Mouse (Mus musculus) neutrophil, adult 5-6 weeks (primary cell): ENCODE results near the gene Ccr10. TPM values are rescaled to one million over a fixed set of nuclear protein-coding genes. Genes with fewer than 3 reads are reported as not detected.
"Not testable (repeated sequence)": the region's sequence is repeated elsewhere in the genome, so short reads cannot be mapped to it uniquely, and the experiment has no call there.

Source experiments
- ATAC-seq: fragments of 151-379, 151-347 bp; 2 replicates; pipeline ENCODE4 v1.8.0; 2017; ENCODE audit warnings: mild to moderate bottlenecking, moderate TSS enrichment; ENCODE audit not compliant: insufficient number of reproducible peaks, poor library complexity, low FRiP score, severe bottlenecking; ENCODE audit errors: extremely low read depth
- total RNA-seq: library from RNA; stranded (forward); fragments of 200-1000 nt; gene quantifications from 2 replicates; pipeline ENCODE4 v1.2.3, GENCODE M21; 2017

Ccr10 gene
- total RNA-seq, 1 experiment from 2014 or later: not detected

GRCm38 (mm10) chr11:101138536-101139181 lies 36.6 kb downstream of the Ccr10 start:
- no peak for ATAC-seq

GRCm38 (mm10) chr11:101137000-101137399 lies 38.2 kb downstream of the Ccr10 start:
- ATAC-seq: no peak

GRCm38 (mm10) chr11:101134217-101134865 lies 40.9 kb downstream of the Ccr10 start:
- no peak for ATAC-seq

GRCm38 (mm10) chr11:101133037-101133436 lies 42.2 kb downstream of the Ccr10 start:
- no peak for ATAC-seq

- ATAC-seq: no peak
Measured at GRCm38 (mm10) chr11:101131701-101132100, 43.5 kb downstream of the Ccr10 start.

GRCm38 (mm10) chr11:101131187-101131586 lies 44.1 kb downstream of the Ccr10 start:
- ATAC-seq: no peak

- no peak for ATAC-seq
Measured at GRCm38 (mm10) chr11:101130056-101130756, 45.0 kb downstream of the Ccr10 start.

GRCm38 (mm10) chr11:101128996-101129577 lies 46.2 kb downstream of the Ccr10 start:
- ATAC-seq: no peak

- no peak for ATAC-seq
Measured at GRCm38 (mm10) chr11:101127075-101127474, 48.2 kb downstream of the Ccr10 start.

- ATAC-seq: not testable (repeated sequence)
Measured at GRCm38 (mm10) chr11:101125008-101125407, 50.2 kb downstream of the Ccr10 start.

GRCm38 (mm10) chr11:101124494-101124893 lies 50.7 kb downstream of the Ccr10 start:
- ATAC-seq: not testable (repeated sequence)

Other genes starting within 250 kb of the Ccr10 start
- 383 and 443 TPM in 2 replicates for gene Stat3, start 235.9 kb downstream of the Ccr10 start, total RNA-seq
- gene Cavin1, start 204.6 kb downstream of the Ccr10 start, total RNA-seq: 0.74 and 0.93 TPM in 2 replicates
- 87.7 and 108 TPM in 2 replicates for gene Atp6v0a1, start 166.0 kb downstream of the Ccr10 start, total RNA-seq
- gene Naglu, start 105.4 kb downstream of the Ccr10 start, total RNA-seq: 11.1 and 13.6 TPM in 2 replicates
- 2.3 and 3.4 TPM in 2 replicates for gene Hsd17b1, start 97.0 kb downstream of the Ccr10 start, total RNA-seq
- gene Coasy, start 92.9 kb downstream of the Ccr10 start, total RNA-seq: 11.5 and 18.7 TPM in 2 replicates
- 38.7 and 46.3 TPM in 2 replicates for gene Mlx, start 88.2 kb downstream of the Ccr10 start, total RNA-seq
- 3.6 and 4.0 TPM in 2 replicates for gene Psmc3ip, start 80.0 kb downstream of the Ccr10 start, total RNA-seq
- 91.3 and 97.1 TPM in 2 replicates for gene Retreg3, start 55.5 kb downstream of the Ccr10 start, total RNA-seq
- 11.3 and 13.1 TPM in 2 replicates for gene Tubg1, start 55.5 kb downstream of the Ccr10 start, total RNA-seq
- gene Tubg2, start 19.5 kb downstream of the Ccr10 start, total RNA-seq: 0.35 TPM in 1 of 2 replicates, not detected in the other
- gene Cntnap1, start 4.9 kb downstream of the Ccr10 start, total RNA-seq: not detected in 2 replicates
- 0.37 and 0.81 TPM in 2 replicates for gene Plekhh3, start 4.1 kb downstream of the Ccr10 start, total RNA-seq
- gene Ezh1, start 51.0 kb upstream of the Ccr10 start, total RNA-seq: 99.1 and 110 TPM in 2 replicates
- gene Ramp2, start 70.6 kb upstream of the Ccr10 start, total RNA-seq: not detected in 2 replicates
- 55.9 and 66.7 TPM in 2 replicates for gene Vps25, start 78.3 kb upstream of the Ccr10 start, total RNA-seq
- 0.58 and 0.86 TPM in 2 replicates for gene Wnk4, start 85.1 kb upstream of the Ccr10 start, total RNA-seq
- gene Cntd1, start 103.6 kb upstream of the Ccr10 start, total RNA-seq: 0.49 and 0.81 TPM in 2 replicates
- gene Coa3, start 103.7 kb upstream of the Ccr10 start, total RNA-seq: 14.9 and 17.7 TPM in 2 replicates
- 289 and 291 TPM in 2 replicates for gene Becn1, start 126.8 kb upstream of the Ccr10 start, total RNA-seq
- 75.9 and 97.2 TPM in 2 replicates for gene Psme3, start 140.8 kb upstream of the Ccr10 start, total RNA-seq
- gene Aoc2, start 149.6 kb upstream of the Ccr10 start, total RNA-seq: 3.6 and 4.9 TPM in 2 replicates
- gene Aoc3, start 155.2 kb upstream of the Ccr10 start, total RNA-seq: 0.25 TPM in 1 of 2 replicates, not detected in the other
- gene G6pc, start 192.1 kb upstream of the Ccr10 start, total RNA-seq: not detected in 2 replicates
- 15.7 and 18.7 TPM in 2 replicates for gene Aarsd1, start 242.2 kb upstream of the Ccr10 start, total RNA-seq
- 0.37 and 0.93 TPM in 2 replicates for gene Gm27029, start 249.4 kb upstream of the Ccr10 start, total RNA-seq
- 10.0 and 12.0 TPM in 2 replicates for gene Rundc1, start 249.6 kb upstream of the Ccr10 start, total RNA-seq
- 0.49 and 1.5 TPM in 2 replicates for gene Ptges3l, start 249.9 kb upstream of the Ccr10 start, total RNA-seq